Mouse (Mus musculus) retina, adult 2 months (tissue): Measurements from ENCODE around the gene Acap2.

Experiments
- DNase-seq: peaks from one replicate; pipeline ENCODE4 v3.0.0-alpha.2; 2012; ENCODE audit warnings: low read depth, low spot score

Acap2 gene

GRCm38 (mm10) chr16:31048194-31048593 is 152.9 kb downstream of the Acap2 start:
- no peak for DNase-seq

- DNase-seq = no peak
These were observed 153.7 kb downstream of the Acap2 start for GRCm38 (mm10) chr16:31047186-31047898.

GRCm38 (mm10) chr16:31046217-31046659 is 154.8 kb downstream of the Acap2 start:
- no peak for DNase-seq

GRCm38 (mm10) chr16:31045211-31045610 is 155.8 kb downstream of the Acap2 start:
- no peak for DNase-seq

- DNase-seq = no peak
These were observed 157.9 kb downstream of the Acap2 start for GRCm38 (mm10) chr16:31043136-31043535.
